Mouse (Mus musculus): ENCODE results near the gene Sh2d3c.

Gene Sh2d3c

GRCm38 (mm10) chr2:32693282-32693681, 27.6 kb upstream of the Sh2d3c start:
- in situ Hi-C loops (cut with MboI; ENCODE audit: unreplicated experiment in 2 of 2) = loop anchor here in 1 of 2 experiments (25.0 kb wide), 1 partner anchor 106 kb away; the partner anchor contains the start of genes 9430097D07Rik, St6galnac4 and St6galnac6

GRCm38 (mm10) chr2:32693823-32694411, 26.9 kb upstream of the Sh2d3c start:
- in situ Hi-C loops (cut with MboI; ENCODE audit: unreplicated experiment in 2 of 2) = loop anchor here in 1 of 2 experiments (25.0 kb wide), 1 partner anchor 107 kb away; the partner anchor contains the start of genes 9430097D07Rik, St6galnac4 and St6galnac6

- in situ Hi-C loops (cut with MboI; ENCODE audit: unreplicated experiment in 2 of 2) = loop anchor here (5.0 to 25.0 kb wide), 2 partner anchors 107 to 158 kb away; partner anchors contain the start of genes 9430097D07Rik (in 1 of the 2), St6galnac4 (in 1 of the 2) and St6galnac6 (in 1 of the 2)
These were observed 26.2 kb upstream of the Sh2d3c start for GRCm38 (mm10) chr2:32694691-32695090.

GRCm38 (mm10) chr2:32699680-32700079, 21.2 kb upstream of the Sh2d3c start:
- in situ Hi-C loops (cut with MboI; ENCODE audit: unreplicated experiment in 2 of 2) = loop anchor here (5.0 to 25.0 kb wide), 2 partner anchors 112 to 153 kb away; partner anchors contain the start of genes 9430097D07Rik (in 1 of the 2), St6galnac4 (in 1 of the 2) and St6galnac6 (in 1 of the 2)

GRCm38 (mm10) chr2:32700966-32701743, 19.7 kb upstream of the Sh2d3c start:
- in situ Hi-C loops (cut with MboI; ENCODE audit: unreplicated experiment in 2 of 2) = loop anchor here in 1 of 2 experiments (5.0 kb wide), 1 partner anchor 151 kb away; no protein-coding TSS in a partner anchor

- in situ Hi-C loops (cut with MboI; ENCODE audit: unreplicated experiment in 2 of 2) = loop anchor here in 1 of 2 experiments (5.0 kb wide), 1 partner anchor 149 kb away; no protein-coding TSS in a partner anchor
These were observed 17.8 kb upstream of the Sh2d3c start for GRCm38 (mm10) chr2:32703046-32703445.

GRCm38 (mm10) chr2:32704021-32704421, 16.8 kb upstream of the Sh2d3c start, which contains the start of gene Fpgs:
TSS of gene Fpgs (minus strand) at chr2:32704145.
- in situ Hi-C loops (cut with MboI; ENCODE audit: unreplicated experiment in 2 of 2) = loop anchor here in 1 of 2 experiments (5.0 kb wide), 1 partner anchor 148 kb away; no protein-coding TSS in a partner anchor

GRCm38 (mm10) chr2:32705018-32705417, 15.8 kb upstream of the Sh2d3c start:
- in situ Hi-C loops (cut with MboI; ENCODE audit: unreplicated experiment in 2 of 2) = no loop called here

GRCm38 (mm10) chr2:32706971-32707370, 13.9 kb upstream of the Sh2d3c start:
- in situ Hi-C loops (cut with MboI; ENCODE audit: unreplicated experiment in 2 of 2) = no loop called here

- in situ Hi-C loops (cut with MboI; ENCODE audit: unreplicated experiment in 2 of 2) = no loop called here
These were observed 12.2 kb upstream of the Sh2d3c start for GRCm38 (mm10) chr2:32708643-32709042.

GRCm38 (mm10) chr2:32709521-32710137, 11.2 kb upstream of the Sh2d3c start:
- in situ Hi-C loops (cut with MboI; ENCODE audit: unreplicated experiment in 2 of 2) = loop anchor here (5.0 kb wide), 1 partner anchor 48 kb away; the partner anchor contains the start of gene Tor2a (in 2 of the 2)

GRCm38 (mm10) chr2:32710425-32710824, 10.4 kb upstream of the Sh2d3c start:
- in situ Hi-C loops (cut with MboI; ENCODE audit: unreplicated experiment in 2 of 2) = loop anchor here (5.0 kb wide), 1 partner anchor 47 kb away; the partner anchor contains the start of gene Tor2a (in 2 of the 2)

- in situ Hi-C loops (cut with MboI; ENCODE audit: unreplicated experiment in 2 of 2) = loop anchor here (5.0 kb wide), 1 partner anchor 46 kb away; the partner anchor contains the start of gene Tor2a (in 2 of the 2)
These were observed 9.4 kb upstream of the Sh2d3c start for GRCm38 (mm10) chr2:32711301-32712056.

- in situ Hi-C loops (cut with MboI; ENCODE audit: unreplicated experiment in 2 of 2) = loop anchor here (5.0 kb wide), 1 partner anchor 45 kb away; the partner anchor contains the start of gene Tor2a (in 2 of the 2)
These were observed 8.7 kb upstream of the Sh2d3c start for GRCm38 (mm10) chr2:32712108-32712551.

- in situ Hi-C loops (cut with MboI; ENCODE audit: unreplicated experiment in 2 of 2) = loop anchor here (5.0 kb wide), 1 partner anchor 45 kb away; the partner anchor contains the start of gene Tor2a (in 2 of the 2)
These were observed 8.3 kb upstream of the Sh2d3c start for GRCm38 (mm10) chr2:32712586-32712933.

GRCm38 (mm10) chr2:32712934-32713817, 7.7 kb upstream of the Sh2d3c start, which contains the start of gene Cdk9:
TSS of gene Cdk9 (minus strand) at chr2:32713076.
- in situ Hi-C loops (cut with MboI; ENCODE audit: unreplicated experiment in 2 of 2) = loop anchor here (5.0 kb wide), 1 partner anchor 44 kb away; the partner anchor contains the start of gene Tor2a (in 2 of the 2)

- in situ Hi-C loops (cut with MboI; ENCODE audit: unreplicated experiment in 2 of 2) = loop anchor here (5.0 kb wide), 1 partner anchor 43 kb away; the partner anchor contains the start of gene Tor2a (in 2 of the 2)
These were observed 6.5 kb upstream of the Sh2d3c start for GRCm38 (mm10) chr2:32714117-32714986.

Measured in v-Abl transformed pro-B cells (cell line).